Mouse (Mus musculus) heart, embryonic 13.5 days (tissue): ENCODE results near the gene Chrnb2. TPM values are rescaled to one million over a fixed set of nuclear protein-coding genes. Genes with fewer than 3 reads are reported as not detected.
"Not testable (repeated sequence)": the region's sequence is repeated elsewhere in the genome, so short reads cannot be mapped to it uniquely, and the experiment has no call there.

Source experiments
- ATAC-seq: fragments of 200-750 bp; cut with Nextera tagmentation; 2 replicates; pipeline ENCODE4 v1.8.0; 2017; ENCODE audit warnings: moderate TSS enrichment; ENCODE audit not compliant: insufficient number of reproducible peaks, low FRiP score, low TSS enrichment; ENCODE audit errors: extremely low read depth
- H3K27ac ChIP-seq: fragments of 300-500 bp; sonication (generic); replicated peaks from 2 replicates; pipeline ENCODE4 v1.5.1; 2015; ENCODE audit warnings: moderate library complexity, mild to moderate bottlenecking, inconsistent platforms
- H3K27me3 ChIP-seq: fragments of 300-500 bp; sonication (generic); replicated peaks from 2 replicates; pipeline ENCODE4 v1.6.1; 2015; ENCODE audit warnings: mild to moderate bottlenecking, inconsistent platforms
- H3K36me3 ChIP-seq: fragments of 300-500 bp; sonication (generic); 2 replicates; pipeline ENCODE4 v1.6.1; 2015; ENCODE audit warnings: mild to moderate bottlenecking, inconsistent platforms
- H3K4me1 ChIP-seq: fragments of 300-500 bp; sonication (generic); 2 replicates; pipeline ENCODE4 v1.6.1; 2015; ENCODE audit warnings: inconsistent platforms
- H3K4me2 ChIP-seq: fragments of 300-500 bp; sonication (generic); 2 replicates; pipeline ENCODE4 v1.6.1; 2015; ENCODE audit warnings: inconsistent platforms, mild to moderate bottlenecking, moderate library complexity
- H3K4me3 ChIP-seq: fragments of 300-500 bp; sonication (generic); 2 replicates; pipeline ENCODE4 v1.5.1; 2015; ENCODE audit warnings: moderate library complexity, mild to moderate bottlenecking, inconsistent platforms
- H3K9ac ChIP-seq: fragments of 300-500 bp; sonication (generic); 2 replicates; pipeline ENCODE4 v1.6.1; 2015; ENCODE audit warnings: inconsistent platforms, mild to moderate bottlenecking, moderate library complexity
- H3K9me3 ChIP-seq: fragments of 300-500 bp; sonication (generic); 2 replicates; pipeline ENCODE4 v1.6.1; 2016; ENCODE audit warnings: inconsistent platforms
- WGBS: fragments of 180-500 bp; shearing (Covaris S2); methylation state at CpG from one replicate; pipeline ENCODE4 v1.1.7; 2015; ENCODE audit warnings: mixed read lengths; 5-methylcytosine and 5-hydroxymethylcytosine counted together
- polyA plus RNA-seq: library from polyadenylated mRNA; unstranded; fragments of >200 nt; fragmentation: Nextera tagmentation; extraction: Ambion mirVana; gene quantifications from 2 replicates; pipeline ENCODE4 v1.2.1, GENCODE M21; 2015

Gene Chrnb2
- polyA plus RNA-seq, 1 experiment from 2014 or later = 0.44 TPM

GRCm38 (mm10) chr3:89800774-89801506 lies 36.5 kb upstream of the Chrnb2 start:
- Histone ChIP-seq H3K27me3 (no peaks in the 10 kb centered on the region), H3K36me3 (no peaks in the 10 kb centered on the region), H3K27ac (no peak overlapping the region), H3K9me3 (no peaks in the 10 kb centered on the region), H3K4me2 (no peak overlapping the region), H3K4me1 (0 out of 2 replicates have a peak, but pooled peaks cover 6% of the 10 kb centered on the region), H3K9ac (no peak overlapping the region), H3K4me3 (no peak overlapping the region)
- ATAC-seq = no peak
- WGBS = 64% methylated on average over 5 of the region's 5 CpGs

- not testable (repeated sequence) for H3K4me3 ChIP-seq, H3K4me2 ChIP-seq, ATAC-seq, H3K36me3 ChIP-seq, H3K4me1 ChIP-seq, H3K27ac ChIP-seq, H3K27me3 ChIP-seq, H3K9me3 ChIP-seq, H3K9ac ChIP-seq
- 33% methylated on average over 3 of the region's 3 CpGs for WGBS
Measured at GRCm38 (mm10) chr3:89800078-89800477, 35.6 kb upstream of the Chrnb2 start.

- WGBS = 3% methylated on average over 13 of the region's 13 CpGs
- Histone ChIP-seq H3K4me3 (peak overlapping the region; percentile 40), H3K4me1 (0 out of 2 replicates have a peak, but pooled peaks cover 6% of the 10 kb centered on the region), H3K9me3 (no peaks in the 10 kb centered on the region), H3K9ac (peak overlapping the region; percentile 73), H3K4me2 (peak overlapping the region; percentile 69), H3K27me3 (no peaks in the 10 kb centered on the region), H3K27ac (no peak overlapping the region), H3K36me3 (no peaks in the 10 kb centered on the region)
- no peak for ATAC-seq
Measured at GRCm38 (mm10) chr3:89799476-89799875, 35.0 kb upstream of the Chrnb2 start.

GRCm38 (mm10) chr3:89798518-89798917 lies 34.1 kb upstream of the Chrnb2 start:
- Histone ChIP-seq H3K36me3 (no peaks in the 10 kb centered on the region), H3K9ac (no peak overlapping the region), H3K4me1 (0 out of 2 replicates have a peak, but pooled peaks cover 6% of the 10 kb centered on the region), H3K4me3 (no peak overlapping the region), H3K4me2 (no peak overlapping the region), H3K9me3 (no peaks in the 10 kb centered on the region), H3K27ac (no peak overlapping the region), H3K27me3 (no peaks in the 10 kb centered on the region)
- no peak for ATAC-seq
- WGBS = 78% methylated on average over 3 of the region's 3 CpGs

GRCm38 (mm10) chr3:89796358-89796757 lies 31.9 kb upstream of the Chrnb2 start:
- no peak overlapping the region for H3K9ac ChIP-seq
- no peak overlapping the region for H3K4me2 ChIP-seq
- no peak overlapping the region for H3K4me3 ChIP-seq
- ATAC-seq = no peak
- WGBS = 29% methylated on average over 4 of the region's 4 CpGs
- H3K4me1 ChIP-seq = 0 out of 2 replicates have a peak, but pooled peaks cover 6% of the 10 kb centered on the region
- H3K27me3 ChIP-seq = no peaks in the 10 kb centered on the region
- H3K36me3 ChIP-seq = no peaks in the 10 kb centered on the region
- H3K27ac ChIP-seq = no peak overlapping the region
- H3K9me3 ChIP-seq = no peaks in the 10 kb centered on the region

GRCm38 (mm10) chr3:89795746-89796145 lies 31.3 kb upstream of the Chrnb2 start:
- H3K4me1 ChIP-seq = 0 out of 2 replicates have a peak, but pooled peaks cover 6% of the 10 kb centered on the region
- no peaks in the 10 kb centered on the region for H3K27me3 ChIP-seq
- no peak overlapping the region for H3K4me3 ChIP-seq
- H3K36me3 ChIP-seq = no peaks in the 10 kb centered on the region
- H3K9me3 ChIP-seq = no peaks in the 10 kb centered on the region
- ATAC-seq = no peak
- 53% methylated on average over 5 of the region's 5 CpGs for WGBS
- no peak overlapping the region for H3K9ac ChIP-seq
- H3K4me2 ChIP-seq = no peak overlapping the region
- H3K27ac ChIP-seq = no peak overlapping the region

- Histone ChIP-seq H3K9ac (no peak overlapping the region), H3K4me2 (no peak overlapping the region), H3K27me3 (no peaks in the 10 kb centered on the region), H3K27ac (no peak overlapping the region), H3K4me3 (no peak overlapping the region), H3K9me3 (no peaks in the 10 kb centered on the region), H3K36me3 (no peaks in the 10 kb centered on the region), H3K4me1 (0 out of 2 replicates have a peak, but pooled peaks cover 4% of the 10 kb centered on the region)
- ATAC-seq = no peak
- WGBS = 67% methylated on average over 2 of the region's 2 CpGs
Measured at GRCm38 (mm10) chr3:89794616-89795015, 30.2 kb upstream of the Chrnb2 start.

GRCm38 (mm10) chr3:89788680-89789352 lies 24.4 kb upstream of the Chrnb2 start:
- no peak for ATAC-seq
- no peak overlapping the region for H3K4me3 ChIP-seq
- no peak overlapping the region for H3K4me2 ChIP-seq
- no peaks in the 10 kb centered on the region for H3K9me3 ChIP-seq
- H3K9ac ChIP-seq = no peak overlapping the region
- peaks cover 6% of the 10 kb centered on the region; the same call in 1 of the 2 replicates for H3K27me3 ChIP-seq
- WGBS = 62% methylated on average over 16 of the region's 16 CpGs
- no peak overlapping the region for H3K27ac ChIP-seq
- peaks cover 3% of the 10 kb centered on the region for H3K36me3 ChIP-seq
- H3K4me1 ChIP-seq = peaks cover 3% of the 10 kb centered on the region; the same call in 1 of the 2 replicates

- H3K27me3 ChIP-seq = peaks cover 6% of the 10 kb centered on the region; the same call in 1 of the 2 replicates
- peaks cover 3% of the 10 kb centered on the region; the same call in 1 of the 2 replicates for H3K4me1 ChIP-seq
- ATAC-seq = no peak
- H3K27ac ChIP-seq = no peak overlapping the region
- 57% methylated on average over 6 of the region's 6 CpGs for WGBS
- H3K36me3 ChIP-seq = peaks cover 29% of the 10 kb centered on the region
- no peak overlapping the region for H3K4me2 ChIP-seq
- no peaks in the 10 kb centered on the region for H3K9me3 ChIP-seq
- no peak overlapping the region for H3K4me3 ChIP-seq
- H3K9ac ChIP-seq = no peak overlapping the region
Measured at GRCm38 (mm10) chr3:89786275-89786674, 21.8 kb upstream of the Chrnb2 start.

- H3K27ac ChIP-seq = no peak overlapping the region
- WGBS = 13% methylated on average over 11 of the region's 11 CpGs
- peak overlapping the region; percentile 58 for H3K9ac ChIP-seq
- peak overlapping the region; percentile 22; the same call in 1 of the 2 replicates for H3K4me3 ChIP-seq
- peaks cover 3% of the 10 kb centered on the region; the same call in 1 of the 2 replicates for H3K4me1 ChIP-seq
- H3K4me2 ChIP-seq = peak overlapping the region; percentile 53
- no peak; the same call in 1 of the 2 replicates for ATAC-seq
- peaks cover 40% of the 10 kb centered on the region for H3K36me3 ChIP-seq
- no peaks in the 10 kb centered on the region for H3K9me3 ChIP-seq
- H3K27me3 ChIP-seq = peaks cover 6% of the 10 kb centered on the region; the same call in 1 of the 2 replicates
Measured at GRCm38 (mm10) chr3:89784991-89785753, 20.7 kb upstream of the Chrnb2 start.

GRCm38 (mm10) chr3:89781640-89782039 lies 17.2 kb upstream of the Chrnb2 start:
- no peak overlapping the region for H3K9ac ChIP-seq
- no peak overlapping the region for H3K4me2 ChIP-seq
- WGBS = 75% methylated on average over 5 of the region's 5 CpGs
- H3K27me3 ChIP-seq = no peaks in the 10 kb centered on the region
- no peak overlapping the region for H3K4me3 ChIP-seq
- ATAC-seq = no peak
- peaks cover 75% of the 10 kb centered on the region for H3K36me3 ChIP-seq
- no peaks in the 10 kb centered on the region for H3K9me3 ChIP-seq
- peaks cover 3% of the 10 kb centered on the region; the same call in 1 of the 2 replicates for H3K4me1 ChIP-seq
- H3K27ac ChIP-seq = no peak overlapping the region
